Mouse (Mus musculus) layer of hippocampus, adult 9-11 months (tissue): ENCODE results near the gene Olfr435.
A peak's percentile ranks its signal among the peaks of the same experiment; 100 is the strongest.
"Not testable (repeated sequence)": the region's sequence is repeated elsewhere in the genome, so short reads cannot be mapped to it uniquely, and the experiment has no call there.

Experiments
- DNase-seq: peaks from one replicate; pipeline ENCODE4 v3.0.0; 2022

The Olfr435 gene

DNA sequence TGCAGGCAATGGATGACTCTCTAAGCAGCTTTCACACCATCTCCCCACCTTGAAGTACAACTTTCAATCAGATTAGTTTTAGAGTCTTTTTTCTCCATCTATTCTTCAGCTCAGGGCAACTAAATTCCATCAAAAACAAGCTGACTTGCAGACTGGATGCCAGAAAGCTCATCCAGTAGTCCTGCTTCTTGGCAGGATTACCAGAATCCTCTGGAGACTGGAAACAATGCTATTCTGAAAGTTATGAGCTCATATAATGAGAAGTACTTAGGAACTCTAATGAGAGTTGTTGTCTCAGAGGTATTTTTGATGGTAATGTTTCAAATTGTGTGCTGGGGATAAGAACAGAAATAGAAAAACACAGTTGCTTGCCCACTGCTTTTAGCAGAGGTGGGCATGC, at the start of gene Olfr435:
TSS of gene Olfr435 (plus strand) at position 366 of the 400 bp plus-strand sequence.
- DNase-seq: no peak

DNA sequence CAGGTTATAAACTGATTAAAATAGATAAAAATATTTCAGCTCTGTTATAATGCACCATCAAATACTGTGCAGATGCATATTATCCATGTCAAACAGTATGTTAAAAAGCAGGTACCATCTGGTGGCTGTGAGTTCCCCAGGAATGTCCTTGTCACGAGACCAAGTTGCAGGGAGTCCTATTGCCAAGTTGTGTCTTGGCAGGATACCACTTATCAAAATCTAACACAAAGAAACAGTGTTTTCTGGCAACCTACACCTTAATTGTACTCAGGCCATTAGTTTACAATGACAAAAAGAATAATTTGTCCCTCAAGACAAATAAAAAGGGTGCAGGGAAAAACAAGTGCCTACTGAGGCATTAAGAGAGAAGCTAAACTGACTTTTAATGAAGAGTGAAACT, 37.4 kb upstream of the Olfr435 start:
- DNase-seq: no peak

GRCm38 (mm10) chr6:43162982-43163381, 34.0 kb upstream of the Olfr435 start, which contains the start of gene Olfr437:
Olfr437 (plus strand) TSS chr6:43163282.
- no peak for DNase-seq

DNA sequence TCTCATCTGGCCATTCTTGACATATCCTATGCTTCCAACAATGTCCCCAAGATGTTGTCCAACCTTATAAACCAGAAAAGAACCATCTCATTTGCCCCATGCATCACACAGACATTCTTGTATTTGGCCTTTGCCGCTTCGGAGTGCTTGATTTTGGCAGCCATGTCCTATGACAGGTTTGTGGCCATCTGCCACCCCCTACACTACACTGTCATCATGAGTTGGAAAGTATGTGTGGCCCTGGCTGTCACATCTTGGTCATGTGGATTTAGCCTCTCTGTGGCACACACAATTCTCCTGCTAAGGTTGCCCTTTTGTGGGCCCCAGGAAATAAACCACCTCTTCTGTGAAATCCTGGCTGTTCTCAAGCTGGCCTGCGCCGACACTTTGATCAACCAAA, 29.7 kb upstream of the Olfr435 start:
- DNase-seq: no peak

GRCm38 (mm10) chr6:43171840-43172239, 25.1 kb upstream of the Olfr435 start, which contains the start of gene Olfr13:
Olfr13 (plus strand) TSS chr6:43172140.
- DNase-seq: no peak

DNA sequence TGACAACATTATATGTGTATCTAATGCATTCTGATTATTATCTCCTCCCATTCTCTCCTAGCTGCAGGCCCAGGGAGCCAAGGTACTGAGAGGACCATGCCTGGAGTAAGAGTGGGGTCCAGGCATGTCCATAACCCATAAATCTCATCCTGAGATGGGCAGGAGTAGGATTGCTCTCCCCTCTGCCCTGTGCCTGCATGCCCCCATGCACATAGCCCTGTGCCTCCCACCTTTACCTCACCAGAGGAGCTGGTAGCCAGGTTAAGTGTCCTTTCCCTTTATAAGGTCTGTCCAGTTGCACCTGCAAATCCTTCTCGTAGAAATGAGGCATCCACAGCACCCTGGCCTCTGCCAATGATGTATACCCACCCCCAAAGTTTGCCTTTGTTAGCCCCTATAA, 18.8 kb upstream of the Olfr435 start:
- no peak for DNase-seq

GRCm38 (mm10) chr6:43178584-43179501, 18.1 kb upstream of the Olfr435 start:
- peak; percentile 9 for DNase-seq

GRCm38 (mm10) chr6:43190986-43191385, 6.0 kb upstream of the Olfr435 start:
- no peak for DNase-seq

DNA sequence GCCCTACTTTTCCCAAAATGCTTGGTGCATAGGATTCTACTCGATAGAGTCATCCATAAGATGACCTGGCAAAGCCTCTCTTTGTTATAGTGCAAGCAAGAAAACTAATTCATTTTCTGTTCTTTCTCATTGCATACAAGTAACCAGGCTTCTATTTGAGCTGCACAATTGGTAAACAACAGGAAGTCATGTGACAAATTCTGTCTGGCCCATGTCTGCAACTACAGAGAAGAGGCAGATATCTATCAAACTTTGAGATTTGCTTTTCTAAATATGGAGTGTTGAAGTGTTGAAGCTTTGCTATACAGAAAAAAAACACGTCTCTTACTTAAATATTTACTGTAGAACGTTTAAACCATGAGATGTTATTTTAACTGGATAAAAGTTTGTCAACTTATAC, 1.1 kb downstream of the Olfr435 start:
- no peak for DNase-seq

GRCm38 (mm10) chr6:43202786-43203185, 5.8 kb downstream of the Olfr435 start:
- no peak for DNase-seq

DNA sequence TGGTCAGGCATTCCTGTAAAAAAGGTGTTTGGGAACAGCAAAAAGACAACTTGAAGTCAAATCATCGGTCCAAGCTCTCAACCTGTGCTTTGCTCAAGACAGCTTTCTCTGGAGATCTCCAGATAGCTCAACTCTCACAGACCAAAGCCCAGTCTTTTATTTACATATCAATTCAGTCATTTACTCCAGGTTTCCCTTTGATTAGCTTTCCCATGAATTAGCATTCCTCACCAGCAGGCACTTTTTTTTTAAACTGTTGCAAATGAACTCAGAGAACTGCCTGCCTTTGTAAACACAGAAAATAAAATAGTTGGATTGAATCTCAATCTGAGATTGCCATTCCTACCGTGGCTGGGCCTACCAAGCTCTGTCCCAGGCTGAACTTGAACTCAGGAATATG, 8.4 kb downstream of the Olfr435 start:
- no peak for DNase-seq

DNA sequence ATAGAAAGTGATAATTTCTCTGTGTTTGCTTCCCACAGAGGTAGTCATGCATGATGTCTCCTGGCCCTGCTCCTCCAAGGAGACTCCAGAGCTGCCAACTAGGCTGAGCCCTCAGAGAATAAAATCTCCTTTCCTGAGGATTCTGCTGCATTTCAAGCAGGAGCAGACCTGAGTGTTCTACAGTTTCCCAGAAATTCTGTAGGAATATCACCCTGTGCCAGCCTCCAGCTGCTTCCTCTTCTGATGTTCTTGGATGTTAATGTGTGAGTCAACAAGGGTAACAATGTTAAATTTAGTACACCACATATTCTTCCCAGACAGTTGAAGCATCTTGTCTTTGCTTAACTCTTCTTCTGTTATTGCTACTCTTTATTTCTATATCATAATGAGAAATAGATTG, 15.9 kb downstream of the Olfr435 start, which contains the start of gene Olfr434:
TSS of gene Olfr434 (plus strand) at position 149 of the 400 bp plus-strand sequence.
- DNase-seq: peak; percentile 11

DNA sequence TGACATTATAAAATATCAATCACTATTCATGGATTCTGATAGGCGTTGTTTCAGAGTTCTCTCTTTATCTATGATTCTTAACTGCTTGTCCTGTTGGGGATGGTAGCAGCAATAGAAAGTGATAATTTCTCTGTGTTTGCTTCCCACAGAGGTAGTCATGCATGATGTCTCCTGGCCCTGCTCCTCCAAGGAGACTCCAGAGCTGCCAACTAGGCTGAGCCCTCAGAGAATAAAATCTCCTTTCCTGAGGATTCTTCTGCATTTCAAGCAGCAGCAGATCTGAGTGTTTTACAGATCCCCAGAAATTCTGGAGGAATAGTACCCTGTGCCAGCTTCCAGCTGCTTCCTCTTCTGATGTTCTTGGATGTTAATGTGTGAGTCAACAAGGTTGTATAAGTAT, 34.3 kb downstream of the Olfr435 start, which contains the start of gene Olfr47:
TSS of gene Olfr47 (plus strand) at position 275 of the 400 bp plus-strand sequence.
- DNase-seq: not testable (repeated sequence)

DNA sequence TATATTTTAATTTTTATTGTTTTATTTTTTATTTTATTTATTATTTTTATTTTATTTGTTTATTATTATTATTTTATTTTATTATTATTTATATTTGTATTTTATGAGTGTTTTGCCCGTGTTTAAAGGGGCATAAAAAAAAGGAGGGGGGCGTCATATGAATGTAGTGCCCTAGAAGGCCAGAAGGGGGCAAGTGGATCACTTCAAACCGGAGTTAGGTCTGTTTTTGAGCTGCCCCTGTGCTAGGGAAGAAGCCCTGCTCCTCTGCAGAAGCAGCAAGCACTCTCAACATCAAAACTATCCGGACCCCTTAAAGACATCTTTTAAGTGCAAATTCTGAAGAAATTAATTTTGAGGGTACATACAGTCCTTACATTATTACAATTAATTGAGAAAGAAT, 45.1 kb downstream of the Olfr435 start:
- DNase-seq: no peak

GRCm38 (mm10) chr6:43247396-43247795, 50.5 kb downstream of the Olfr435 start:
- DNase-seq: no peak

DNA sequence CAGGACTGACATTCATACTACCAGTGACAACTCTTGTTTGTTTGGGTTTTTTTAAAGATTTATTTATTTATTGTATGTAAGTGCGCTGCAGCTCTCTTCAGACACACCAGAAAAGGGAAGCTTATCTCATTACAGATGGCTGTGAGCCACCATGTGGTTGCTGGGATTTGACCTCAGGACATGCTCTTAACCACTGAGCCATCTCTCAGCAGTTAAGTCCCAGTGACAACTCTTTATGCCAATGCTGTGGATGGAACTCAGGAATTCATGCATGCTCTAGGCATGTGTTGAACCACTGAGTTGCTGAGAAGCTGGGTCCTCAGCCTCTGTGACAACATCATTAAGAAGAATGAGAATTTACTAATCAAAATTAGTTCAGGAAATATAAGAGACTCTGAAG, 56.0 kb downstream of the Olfr435 start:
- DNase-seq: no peak
